Mouse (Mus musculus) kidney, adult 2 months (tissue): ENCODE measurements around the gene Tmem159.

Source experiments
- CTCF ChIP-seq: fragments of 200-500 bp; conservative IDR thresholded peaks from 2 replicates; pipeline ENCODE4 v1.5.1; 2011; ENCODE audit warnings: low read depth, mild to moderate bottlenecking, control low read depth, low read length, moderate library complexity, mixed read lengths; ENCODE audit not compliant: insufficient read depth, insufficient read length
- POLR2A ChIP-seq: fragments of 200-500 bp; IDR thresholded peaks from one replicate; pipeline ENCODE4 v1.6.1; 2011; ENCODE audit warnings: low read depth, low read length, control low read depth

DNA sequence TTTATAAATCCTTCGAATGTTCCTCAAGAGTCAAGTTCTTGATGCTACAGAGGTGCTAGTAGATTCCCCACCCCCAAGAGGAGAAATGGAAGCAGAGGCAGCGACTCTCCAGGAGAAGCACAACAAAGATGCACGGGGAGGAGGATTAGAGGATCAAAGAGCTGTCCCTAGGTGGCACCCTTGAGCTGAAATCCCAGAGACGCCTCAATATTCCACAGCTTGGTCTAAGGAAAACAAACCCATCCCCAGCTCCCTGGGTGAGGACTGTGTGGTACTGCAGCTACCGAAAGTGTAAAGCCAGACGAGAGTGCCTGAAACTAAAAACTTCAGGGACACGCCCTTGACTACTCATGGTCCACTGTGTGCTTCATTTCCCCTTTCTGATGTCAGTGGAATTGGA lies 4.3 kb upstream of the Tmem159 start:
- TF ChIP-seq POLR2A: no peak
- peak; percentile 72 for TF ChIP-seq CTCF
